Mouse (Mus musculus): ENCODE measurements at regions not wholly inside any gene's neighbourhood (a gene's known extent, or its start where the extent isn't known, plus 50 kb on each side); places are given as distances from the start of the nearest gene placed in this dataset.

DNA sequence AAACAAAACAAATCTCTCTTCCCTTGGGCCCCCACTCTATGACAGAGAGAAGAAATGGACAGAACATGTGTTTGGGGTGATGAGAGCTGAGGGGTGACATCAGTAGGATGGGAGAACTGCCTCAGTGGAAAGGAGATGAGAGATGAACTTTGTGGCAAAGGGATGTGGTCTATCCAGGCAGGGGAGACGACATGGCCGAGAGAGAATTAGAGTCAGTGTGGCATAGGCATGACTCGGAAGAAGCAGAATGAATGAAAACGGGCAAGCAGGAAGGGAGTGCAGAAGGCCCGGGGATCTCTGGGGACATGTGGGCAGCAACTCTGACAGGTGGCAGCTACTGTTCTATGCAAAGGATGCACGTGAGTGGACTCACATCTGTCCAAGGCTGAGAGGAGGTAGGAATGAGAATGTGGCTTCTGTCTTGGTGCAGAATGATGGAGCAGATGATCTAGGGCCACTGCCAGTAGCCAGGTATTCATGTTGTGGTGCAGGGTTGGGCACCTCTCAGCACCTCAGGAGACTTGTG, 113.4 kb downstream of the Ets2 start:
- TF ChIP-seq POLR2A (IDR thresholded peaks at IDR 0.05; ENCODE audit: extremely low read depth, insufficient read depth, low read length) (no peak), CTCF (IDR thresholded peaks at IDR 0.05; ENCODE audit: low read depth, low read length) (no peak)
